8 mouse cellular contexts compared by ENCODE assay signal in genomic region chr2:59882742-59883281, GRCm38 (mm10). TPM values are rescaled to one million over a fixed set of nuclear protein-coding genes. Genes with fewer than 3 reads are reported as not detected.
A peak's percentile ranks its signal among the peaks of the same experiment; 100 is the strongest.
DNase-seq lines count a peak whose midpoint lies in the region; ATAC-seq and TF ChIP-seq lines count a peak whose summit lies in the region.

No protein-coding gene starts in this region.

- no peaks in the 10 kb centered on the region for H3K36me3 ChIP-seq in testis, adult 2 months (ENCODE audit: control insufficient read depth, insufficient read depth, low read length)
- H3K36me3 ChIP-seq in erythroblast, embryonic 14.5 days (ENCODE audit: control insufficient read depth): peaks cover 3% of the 10 kb centered on the region
- no peaks in the 10 kb centered on the region for H3K36me3 ChIP-seq in limb, embryonic 11.5 days (ENCODE audit: control insufficient read depth, insufficient read depth, low read length)
- no peaks in the 10 kb centered on the region for H3K36me3 ChIP-seq in neural tube, embryonic 12.5 days

- H3K4me3 ChIP-seq in testis, adult 2 months (ENCODE audit: control insufficient read depth, low read depth, low read length): peak overlapping the region; percentile 89
- peak overlapping the region; percentile 88 for H3K4me3 ChIP-seq in erythroblast, embryonic 14.5 days (replicated peaks)
- peak overlapping the region; percentile 71; the same call in 1 of the 2 replicates for H3K4me3 ChIP-seq in limb, embryonic 11.5 days (ENCODE audit: low read depth, low read length)
- peak overlapping the region; percentile 72 for H3K4me3 ChIP-seq in neural tube, embryonic 12.5 days

- WGBS in limb, embryonic 11.5 days: 75% methylated on average over 8 of the region's 8 CpGs
- WGBS in neural tube, embryonic 12.5 days: 75% methylated on average over 8 of the region's 8 CpGs

- ATAC-seq in limb, embryonic 11.5 days (ENCODE audit: insufficient number of reproducible peaks, low FRiP score, low TSS enrichment, low read depth): peak; percentile 5; the same call in 1 of the 2 replicates
- peak; percentile 23; the same call in 1 of the 2 replicates for ATAC-seq in neural tube, embryonic 12.5 days (ENCODE audit: low FRiP score, low read depth)

- no peak for DNase-seq in testis, postnatal 14 days (ENCODE audit: low spot score)
- DNase-seq in limb, embryonic 11.5 days (ENCODE audit: low spot score): no peak
- DNase-seq in right cerebral cortex, postnatal 25 days: no peak
- no peak for DNase-seq in frontal cortex, postnatal 25 days (ENCODE audit: low spot score in 2 of 2)
- no peak for DNase-seq in natural killer cell, adult 2 months (ENCODE audit: low spot score in 2 of 2)

- no peaks in the 10 kb centered on the region for H3K27me3 ChIP-seq in testis, adult 2 months (ENCODE audit: control insufficient read depth, insufficient read depth, low read length)
- H3K27me3 ChIP-seq in erythroblast, embryonic 14.5 days (ENCODE audit: control insufficient read depth): no peaks in the 10 kb centered on the region
- H3K27me3 ChIP-seq in limb, embryonic 11.5 days (ENCODE audit: control insufficient read depth, insufficient read depth, low read length): no peaks in the 10 kb centered on the region
- H3K27me3 ChIP-seq in neural tube, embryonic 12.5 days (replicated peaks): no peaks in the 10 kb centered on the region

- no peak for TF ChIP-seq POLR2A in testis, adult 2 months (IDR thresholded peaks at IDR 0.05; ENCODE audit: control insufficient read depth, low read depth, low read length)

- H3K4me2 ChIP-seq in limb, embryonic 11.5 days (ENCODE audit: low read depth, severe bottlenecking): no peak overlapping the region; the same call in 1 of the 2 replicates
- H3K4me2 ChIP-seq in neural tube, embryonic 12.5 days (replicated peaks): peak overlapping the region; percentile 90

- H3K9ac ChIP-seq in limb, embryonic 11.5 days (ENCODE audit: low read length): no peak overlapping the region; the same call in 1 of the 2 replicates
- no peak overlapping the region for H3K9ac ChIP-seq in neural tube, embryonic 12.5 days

- TF ChIP-seq CTCF in testis, adult 2 months (IDR thresholded peaks at IDR 0.05; ENCODE audit: control insufficient read depth, insufficient read depth, insufficient replicate concordance, low read depth, low read length): no peak

- H3K27ac ChIP-seq in testis, adult 2 months (ENCODE audit: control insufficient read depth, insufficient read depth, low read depth, low read length): peak overlapping the region; percentile 7
- H3K27ac ChIP-seq in limb, embryonic 11.5 days (replicated peaks; ENCODE audit: low read depth, low read length): no peak overlapping the region; the same call in 1 of the 2 replicates
- H3K27ac ChIP-seq in neural tube, embryonic 12.5 days: no peak overlapping the region

- H3K9me3 ChIP-seq in erythroblast, embryonic 14.5 days (ENCODE audit: control insufficient read depth, low read length): no peaks in the 10 kb centered on the region
- no peaks in the 10 kb centered on the region for H3K9me3 ChIP-seq in limb, embryonic 11.5 days (ENCODE audit: control insufficient read depth, low read length)
- H3K9me3 ChIP-seq in neural tube, embryonic 12.5 days: peaks cover 7% of the 10 kb centered on the region; the same call in 1 of the 2 replicates

- peaks cover 4% of the 10 kb centered on the region for H3K4me1 ChIP-seq in testis, adult 2 months (ENCODE audit: control insufficient read depth, insufficient read depth, low read length)
- peaks cover 32% of the 10 kb centered on the region for H3K4me1 ChIP-seq in erythroblast, embryonic 14.5 days (ENCODE audit: control insufficient read depth)
- no peaks in the 10 kb centered on the region for H3K4me1 ChIP-seq in limb, embryonic 11.5 days (ENCODE audit: control insufficient read depth, insufficient read depth, low read length)
- H3K4me1 ChIP-seq in neural tube, embryonic 12.5 days: no peaks in the 10 kb centered on the region

RNA-seq across cellular contexts. Expression of gene Wdsub1, which starts 0.4 kb away (rescaled TPM):
- polyA plus RNA-seq in testis, adult 2 months (2012; rRNA removed): 33.5 and 33.9 TPM in 2 replicates
- polyA plus RNA-seq in erythroblast, embryonic 14.5 days (2012): 0.27 and 0.46 TPM in 2 replicates
- polyA plus RNA-seq in limb, embryonic 11.5 days (2014; fragmentation: Nextera tagmentation; extraction: Ambion mirVana): 32.3 and 33.5 TPM in 2 replicates
- polyA plus RNA-seq in neural tube, embryonic 12.5 days (2016; fragmentation: Nextera tagmentation; extraction: Ambion mirVana): 13.6 and 16.2 TPM in 2 replicates

Comparison
In these comparisons a context has a peak if more than half of its experiments do, and no peak if none do; other contexts are left out.
1. RNA of gene Wdsub1, which starts 0.4 kb away (polyA plus RNA-seq): 32.3 to 33.5 TPM in limb, embryonic 11.5 days, 33.5 to 33.9 TPM in testis, adult 2 months and 13.6 to 16.2 TPM in neural tube, embryonic 12.5 days; 0.27 to 0.46 TPM in erythroblast, embryonic 14.5 days; every median in the first group is over 10 times any median in the second.
2. Peak in every context shown above with its lines, with median percentiles within 50 percentile points of each other: H3K4me3 ChIP-seq.